Mouse (Mus musculus) testis, adult 2 months (tissue): ENCODE data around the gene 1700001O22Rik.

Source experiments
- CTCF ChIP-seq: fragments of 200-500 bp; IDR thresholded peaks from 2 replicates; pipeline ENCODE4 v1.5.1; 2012; ENCODE audit warnings: low read depth, mild to moderate bottlenecking, inconsistent platforms, low read length, moderate library complexity; ENCODE audit not compliant: control insufficient read depth, insufficient read depth, insufficient replicate concordance
- POLR2A ChIP-seq: fragments of 200-500 bp; IDR thresholded peaks from 2 replicates; pipeline ENCODE4 v1.6.1; 2012; ENCODE audit warnings: low read depth, mild to moderate bottlenecking, inconsistent platforms, low read length, moderate library complexity; ENCODE audit not compliant: control insufficient read depth

DNA sequence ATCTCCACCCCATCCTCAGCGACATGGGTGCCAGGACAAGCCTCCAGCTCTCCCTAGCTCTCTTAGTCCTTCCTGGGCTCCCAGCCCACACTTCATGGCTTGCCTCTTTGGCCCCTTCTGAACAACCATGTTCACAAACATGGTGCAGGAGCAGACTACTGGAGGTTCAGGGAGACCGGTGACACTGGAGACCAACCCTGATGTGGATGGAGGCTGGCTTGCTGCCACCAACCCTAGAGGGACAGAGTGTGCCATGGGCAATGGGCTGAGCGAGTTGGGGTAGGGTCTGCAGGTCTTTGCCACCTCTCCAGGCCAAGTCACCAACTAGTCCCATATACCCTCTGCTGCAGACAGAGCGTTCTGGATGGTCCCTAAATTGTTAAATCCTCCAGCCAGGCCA is 44.0 kb downstream of the 1700001O22Rik start:
- TF ChIP-seq CTCF (no peak), POLR2A (no peak)
